Mouse (Mus musculus) ES-E14 (cell line): ENCODE data around the gene Tex12.

Experiments used
- MAFK ChIP-seq: IDR thresholded peaks from 2 replicates; pipeline ENCODE4 v1.6.1; 2014; ENCODE audit warnings: mild to moderate bottlenecking, low read depth, low read length, inconsistent platforms; ENCODE audit not compliant: insufficient read depth
- ZNF384 ChIP-seq: IDR thresholded peaks from 2 replicates; pipeline ENCODE4 v1.6.1; 2012; ENCODE audit warnings: low read depth, low read length, inconsistent platforms

- TF ChIP-seq ZNF384 (no peak), MAFK (no peak)
Measured at GRCm38 (mm10) chr9:50603189-50603997, 42.3 kb upstream of the Tex12 start, which contains the start of the genes Sdhd and Timm8b.
